Mouse (Mus musculus): ENCODE data around the gene Tmem132c.

DNA sequence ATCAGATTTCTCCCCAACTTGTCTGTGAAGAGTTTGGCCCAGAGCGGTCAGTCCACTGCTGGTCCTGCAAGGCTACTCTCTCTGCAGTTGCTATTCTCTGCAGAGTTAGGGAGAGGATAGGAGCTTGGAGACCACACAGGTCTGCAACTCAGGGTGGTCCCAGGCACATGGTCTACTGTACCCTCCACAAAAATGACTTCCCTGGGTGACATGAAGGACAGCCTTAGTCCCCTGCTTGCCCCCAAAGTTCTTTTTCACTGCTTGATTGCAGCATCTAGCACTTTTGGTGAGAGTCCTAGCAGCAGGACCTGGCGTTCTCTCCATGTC, 69.4 kb downstream of the Tmem132c start:
- TF ChIP-seq CTCF (IDR thresholded peaks at IDR 0.05; ENCODE audit: borderline replicate concordance, extremely low read depth, insufficient read depth, insufficient read length) = no peak
- no peak for TF ChIP-seq POLR2A (IDR thresholded peaks at IDR 0.05; ENCODE audit: borderline replicate concordance, extremely low read depth, insufficient read depth, insufficient read length, poor library complexity, severe bottlenecking)
